Mouse (Mus musculus) bone marrow macrophage, adult 2 months (primary cell): Measurements from ENCODE around the gene Supt4a.

ENCODE experiments used
- CTCF ChIP-seq: IDR thresholded peaks from 2 replicates; pipeline ENCODE4 v1.5.1; 2012; ENCODE audit warnings: low read depth, mild to moderate bottlenecking, low read length, moderate library complexity
- POLR2A ChIP-seq: IDR thresholded peaks from 2 replicates; pipeline ENCODE4 v1.6.1; 2012; ENCODE audit warnings: mild to moderate bottlenecking, low read depth, low read length, borderline replicate concordance

DNA sequence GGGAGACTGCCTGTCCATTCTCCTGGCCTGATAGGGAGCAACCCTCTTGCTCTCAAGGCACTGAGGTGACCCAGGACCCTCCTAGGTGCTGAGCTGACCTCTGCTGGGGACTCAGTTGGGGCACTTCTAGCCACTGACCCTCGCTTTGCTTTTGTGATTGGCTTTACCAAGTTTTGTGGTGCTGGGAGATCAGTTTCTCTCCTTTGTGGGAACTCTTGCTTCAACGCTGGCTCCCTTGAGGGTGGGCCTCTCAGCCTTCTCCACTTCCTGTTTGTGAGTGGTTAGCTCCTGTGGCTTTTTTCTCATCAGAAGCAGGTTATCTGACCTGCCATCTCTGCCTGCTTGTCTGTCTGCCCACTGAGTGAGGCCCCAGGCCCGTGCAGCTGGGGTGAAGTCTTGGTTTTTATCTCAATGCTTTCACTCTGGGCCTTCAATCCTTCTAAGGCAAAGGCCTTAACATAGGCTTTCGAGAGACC, 14.2 kb downstream of the Supt4a start:
- no peak for TF ChIP-seq CTCF
- no peak for TF ChIP-seq POLR2A
